Mouse (Mus musculus) layer of hippocampus, adult 9-11 months (tissue): ENCODE results near the gene Dcun1d3.

Source experiments
- DNase-seq: peaks from one replicate; pipeline ENCODE4 v3.0.0; 2022

The Dcun1d3 gene

DNA sequence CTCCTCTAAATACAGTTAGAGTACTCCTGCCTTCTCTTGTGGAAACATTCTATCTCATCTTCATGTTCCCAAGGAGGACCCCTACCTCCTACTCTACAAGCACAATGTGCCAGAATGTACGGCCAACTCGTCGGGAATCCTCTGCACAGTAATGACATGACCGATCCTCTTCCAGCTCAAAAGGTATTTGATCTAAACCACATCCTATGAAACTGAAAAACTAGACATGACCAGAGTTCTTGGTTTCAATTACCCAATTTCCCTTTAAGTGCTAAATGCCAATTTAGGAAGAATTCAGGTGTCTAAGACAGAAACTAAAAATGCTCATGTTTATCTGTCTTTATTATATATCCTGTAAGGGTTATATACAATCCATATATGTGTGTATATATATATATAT lies 23.9 kb downstream of the Dcun1d3 start:
- DNase-seq: no peak

DNA sequence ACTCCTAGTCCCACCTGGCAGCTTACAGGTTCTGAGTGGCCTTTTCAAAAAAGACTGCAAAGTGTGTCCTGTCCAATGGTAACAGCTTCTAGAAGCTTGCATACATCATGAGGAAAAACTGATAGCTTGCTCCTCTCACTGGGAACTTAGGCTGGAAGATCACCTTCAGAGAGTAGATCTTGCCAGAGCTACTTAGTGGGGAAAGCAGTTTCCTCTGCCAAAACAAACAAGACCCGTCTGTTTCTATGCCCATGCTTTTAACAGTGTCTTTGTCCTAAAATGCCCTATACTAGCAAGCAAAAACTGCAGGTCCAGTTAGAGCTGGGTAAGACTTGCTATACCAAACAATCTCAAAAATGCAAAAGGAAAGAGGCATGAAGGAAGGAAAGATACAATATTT lies 30.0 kb downstream of the Dcun1d3 start:
- DNase-seq: no peak

- no peak for DNase-seq
Observed at GRCm38 (mm10) chr7:119864500-119864899, 31.6 kb downstream of the Dcun1d3 start.

DNA sequence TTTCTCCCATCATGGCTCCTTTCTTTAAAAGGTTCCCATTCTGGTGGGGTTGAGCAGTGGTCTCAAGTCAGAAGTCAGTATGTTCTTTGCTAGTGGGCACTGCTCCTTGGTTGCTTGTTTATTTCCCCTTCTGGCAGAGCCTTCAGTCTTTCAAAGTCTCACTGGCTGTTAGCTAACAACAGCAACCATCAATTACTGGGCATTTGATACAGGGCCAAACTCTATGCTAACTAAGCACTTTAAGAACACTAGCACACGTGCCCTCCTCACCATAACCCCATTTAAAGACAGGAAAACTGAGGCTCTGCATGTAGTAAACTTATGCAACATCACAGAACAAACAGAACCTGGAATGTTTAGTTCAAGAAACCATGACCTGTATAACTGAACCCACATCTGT lies 33.9 kb downstream of the Dcun1d3 start:
- no peak for DNase-seq

- peak; percentile 40 for DNase-seq
Observed at GRCm38 (mm10) chr7:119861335-119862091, 34.6 kb downstream of the Dcun1d3 start.

- DNase-seq: no peak
Observed at GRCm38 (mm10) chr7:119860971-119861334, 35.1 kb downstream of the Dcun1d3 start.

GRCm38 (mm10) chr7:119860554-119860953 lies 35.5 kb downstream of the Dcun1d3 start:
- no peak for DNase-seq

- DNase-seq: no peak
Observed at GRCm38 (mm10) chr7:119860116-119860515, 36.0 kb downstream of the Dcun1d3 start.

GRCm38 (mm10) chr7:119859476-119859875 lies 36.6 kb downstream of the Dcun1d3 start:
- no peak for DNase-seq

- no peak for DNase-seq
Observed at GRCm38 (mm10) chr7:119855031-119855430, 41.1 kb downstream of the Dcun1d3 start.

GRCm38 (mm10) chr7:119854362-119854761 lies 41.7 kb downstream of the Dcun1d3 start:
- DNase-seq: no peak

DNA sequence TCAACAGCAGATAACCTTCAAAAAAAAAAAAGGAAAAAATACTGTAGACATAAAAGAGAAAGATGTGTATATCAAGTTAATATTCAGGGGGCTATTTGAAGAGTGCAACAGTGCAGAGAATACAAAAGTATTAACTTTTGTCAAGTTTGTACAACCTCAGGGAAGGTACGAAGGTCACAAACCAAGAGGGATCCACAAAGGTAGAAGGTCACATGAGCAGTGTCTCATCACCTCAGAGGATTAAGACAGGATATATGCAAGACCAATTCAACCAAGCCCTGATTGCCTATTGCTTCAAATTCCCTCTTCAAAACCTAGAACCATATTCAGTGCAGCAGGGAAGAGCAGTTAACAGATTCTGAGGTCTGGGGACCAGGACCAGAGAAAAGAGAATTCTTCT lies 42.9 kb downstream of the Dcun1d3 start:
- DNase-seq: no peak

- no peak for DNase-seq
Observed at GRCm38 (mm10) chr7:119852494-119852893, 43.6 kb downstream of the Dcun1d3 start.

- DNase-seq: no peak
Observed at GRCm38 (mm10) chr7:119850737-119851136, 45.4 kb downstream of the Dcun1d3 start.

DNA sequence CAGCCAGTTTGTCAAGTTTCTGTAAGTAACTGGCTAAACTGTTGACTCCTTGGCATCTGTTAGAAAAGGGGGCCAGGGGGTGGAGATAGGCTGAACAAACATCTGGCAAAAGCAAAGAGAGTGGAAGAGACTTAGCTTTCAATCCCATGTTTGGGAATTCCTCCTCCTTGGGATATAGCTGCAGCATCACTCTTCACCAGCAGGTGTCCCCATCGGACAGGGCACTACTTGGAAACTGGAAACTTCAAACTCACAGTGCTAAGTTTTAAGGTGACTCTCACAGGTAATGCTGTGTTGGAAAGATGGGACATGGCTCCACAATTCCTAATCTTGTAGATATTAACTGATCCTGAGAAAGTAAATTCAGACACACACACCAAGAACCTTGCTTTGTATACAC lies 47.0 kb downstream of the Dcun1d3 start:
- peak; percentile 19 for DNase-seq

GRCm38 (mm10) chr7:119847396-119847795 lies 48.7 kb downstream of the Dcun1d3 start:
- DNase-seq: no peak

- DNase-seq: no peak
Observed at GRCm38 (mm10) chr7:119845541-119845940, 50.6 kb downstream of the Dcun1d3 start.

GRCm38 (mm10) chr7:119841820-119842449 lies 54.2 kb downstream of the Dcun1d3 start:
- no peak for DNase-seq

GRCm38 (mm10) chr7:119835996-119836777 lies 59.9 kb downstream of the Dcun1d3 start:
- DNase-seq: no peak

DNA sequence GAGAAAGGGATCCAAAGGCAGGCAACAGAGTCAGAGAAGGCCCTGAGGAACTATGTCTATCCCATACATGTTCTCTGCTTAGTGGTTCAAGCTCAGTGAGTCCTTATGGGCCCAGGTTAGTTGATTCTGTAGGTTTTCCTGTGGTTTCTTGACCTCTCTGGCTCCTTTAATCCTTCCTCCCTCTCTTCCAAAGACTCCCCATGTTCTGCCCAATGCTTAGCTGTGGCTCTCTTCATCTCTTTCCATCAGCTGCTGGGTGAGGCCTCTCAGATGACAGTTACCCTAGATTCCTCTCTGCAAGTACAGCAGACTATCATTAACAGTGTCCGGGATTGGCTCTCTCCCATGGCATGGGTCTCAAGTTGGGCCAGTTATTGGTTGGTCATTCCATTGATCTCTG lies 60.7 kb downstream of the Dcun1d3 start:
- no peak for DNase-seq

GRCm38 (mm10) chr7:119808723-119809122 lies 87.4 kb downstream of the Dcun1d3 start:
- DNase-seq: no peak

DNA sequence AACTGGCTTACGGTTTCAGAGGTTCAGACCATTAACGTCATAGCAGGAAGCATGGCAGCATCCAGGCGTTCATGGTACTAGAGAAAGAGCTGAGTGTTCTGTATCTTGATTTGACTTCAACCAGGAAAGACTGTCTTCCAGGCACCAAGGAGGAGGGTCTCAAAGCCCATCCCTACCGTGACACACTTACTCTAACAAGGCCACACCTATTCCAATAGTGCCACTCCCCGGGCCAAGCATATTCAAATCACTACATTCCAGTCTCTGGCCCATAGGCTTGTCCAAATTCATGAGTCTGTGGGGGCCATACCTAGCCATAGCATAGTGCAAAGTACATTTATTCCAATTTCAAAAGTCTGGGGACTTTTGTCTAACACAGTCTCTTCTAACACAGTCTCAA lies 88.7 kb downstream of the Dcun1d3 start:
- no peak for DNase-seq
